Mouse (Mus musculus) mouse trophoblast stem cell (cell line): Measurements from ENCODE around the gene Clca3a1.
"Not testable (repeated sequence)": the region's sequence is repeated elsewhere in the genome, so short reads cannot be mapped to it uniquely, and the experiment has no call there.

Experiments used
- in situ Hi-C, 2 experiments: fragments of 300-500 bp; cut with MseI, MboI; formaldehyde crosslinking; loops; 2 replicates in 1 of 2; 3 replicates in 1 of 2; pipeline ENCODE4 v1.15.1; 2025

Gene Clca3a1

GRCm38 (mm10) chr3:144760592-144761309 lies at the start of gene Clca3a1:
Gene Clca3a1, minus strand, starts transcription at chr3:144760977.
- in situ Hi-C loops, result no loop called here

- in situ Hi-C loops, result not testable (repeated sequence)
These were observed 47.6 kb upstream of the Clca3a1 start for GRCm38 (mm10) chr3:144808153-144808925.

DNA sequence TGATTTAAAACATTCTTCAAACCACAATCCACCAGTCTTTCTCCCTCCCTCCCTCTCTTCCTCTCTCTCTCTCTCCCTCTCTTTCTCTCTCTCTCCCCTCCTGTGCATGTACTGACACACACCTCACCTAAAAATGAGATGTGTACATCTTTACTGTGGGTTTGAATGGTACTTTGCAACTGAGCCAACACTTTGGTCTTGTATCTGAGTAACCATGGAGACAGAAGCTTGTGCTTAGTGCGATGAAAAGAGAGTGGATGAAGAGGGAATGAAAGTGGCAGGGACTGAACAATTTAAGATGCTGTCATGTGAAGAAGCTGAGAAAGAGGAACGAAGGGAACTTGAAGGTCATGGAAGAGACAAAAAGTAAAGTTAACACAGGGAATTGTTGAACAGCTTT lies 45.8 kb upstream of the Clca3a1 start:
- in situ Hi-C loops, result not testable (repeated sequence)

DNA sequence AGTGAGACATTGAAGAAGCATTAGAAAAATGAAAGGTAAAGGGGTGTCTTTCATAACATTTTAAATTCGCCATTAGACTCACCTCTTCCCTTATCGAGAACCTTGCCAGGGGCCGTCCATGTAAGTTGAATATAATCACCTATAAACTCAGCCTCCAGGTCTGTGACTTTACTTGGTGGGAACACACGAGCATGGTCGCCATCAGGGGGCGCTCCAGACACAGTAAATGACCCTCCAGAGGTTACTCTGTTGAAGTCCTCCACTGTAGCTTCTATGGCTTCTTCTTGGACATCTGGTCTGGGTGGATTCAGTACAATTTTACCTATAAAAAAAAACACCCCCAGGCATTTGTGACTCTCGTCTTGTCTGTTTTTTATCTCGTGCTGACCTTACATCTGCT lies 41.1 kb upstream of the Clca3a1 start:
- in situ Hi-C loops, result no loop called here

DNA sequence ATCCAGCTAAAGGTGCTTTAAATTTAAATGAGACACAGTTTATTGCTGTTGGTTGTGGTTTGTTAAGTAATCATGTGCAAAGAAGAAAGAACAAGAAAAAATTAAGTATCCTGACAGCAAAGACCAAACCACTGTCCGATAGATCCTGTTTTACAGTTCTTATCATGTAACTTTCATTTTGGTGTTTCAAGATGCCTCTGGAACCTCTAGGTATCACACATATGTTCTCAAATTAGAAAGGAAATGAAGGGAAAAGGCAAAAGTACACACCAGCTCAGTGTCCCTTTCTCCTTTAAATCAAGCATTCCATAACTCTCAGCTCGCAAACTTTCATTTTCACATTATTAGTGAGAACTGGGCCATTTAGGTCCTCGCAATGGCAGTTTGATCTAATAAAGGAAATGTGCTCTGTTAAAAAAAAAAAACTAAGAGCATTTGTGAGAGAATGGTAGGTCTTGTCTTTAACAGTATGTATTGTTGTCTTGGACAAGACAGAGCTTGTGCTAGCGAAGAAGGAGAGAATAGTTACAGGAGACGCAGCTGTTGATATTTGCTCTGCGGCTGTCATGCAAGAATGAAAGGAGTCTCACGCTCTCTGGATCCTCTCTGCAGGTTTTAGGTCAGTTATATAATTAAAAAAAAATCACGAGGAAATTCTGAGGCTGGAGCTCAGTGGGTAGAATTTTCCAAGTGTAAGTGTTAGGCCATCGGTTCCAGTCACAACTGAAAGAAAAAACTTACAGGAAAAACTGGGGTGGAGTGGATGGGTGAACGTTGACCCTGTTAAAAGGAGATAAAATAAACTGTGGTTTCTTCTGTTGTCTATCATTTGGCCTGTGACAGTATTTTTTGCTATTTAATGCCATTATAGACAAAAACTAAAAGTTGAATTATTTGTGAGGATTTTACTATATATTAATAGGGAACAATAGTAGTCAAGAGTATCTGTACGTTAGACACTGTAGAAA lies 24.7 kb upstream of the Clca3a1 start:
- in situ Hi-C loops, result no loop called here

DNA sequence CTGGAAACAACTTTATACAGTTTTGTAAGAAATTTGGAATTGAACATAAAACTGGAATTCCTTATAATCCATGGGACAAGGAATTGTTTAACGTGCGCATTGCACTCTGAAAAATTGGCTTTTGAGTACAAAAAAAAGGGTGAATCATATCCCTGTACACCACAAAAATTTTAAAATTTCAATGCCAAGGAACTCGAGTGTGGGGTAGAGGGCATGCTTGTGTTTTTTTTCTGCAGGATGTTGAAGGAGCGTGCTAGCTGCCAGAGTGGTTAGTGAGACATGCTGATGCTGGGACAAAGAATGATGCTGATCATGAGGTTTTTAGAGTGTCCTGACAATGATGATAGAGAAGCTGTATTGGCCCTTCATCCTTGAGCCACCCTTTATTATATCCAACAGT lies 4.4 kb upstream of the Clca3a1 start:
- in situ Hi-C loops, result no loop called here

- in situ Hi-C loops, result no loop called here
These were observed 677 bp upstream of the Clca3a1 start for GRCm38 (mm10) chr3:144761454-144761853.

GRCm38 (mm10) chr3:144759719-144760118 lies 1.1 kb downstream of the Clca3a1 start:
- in situ Hi-C loops, result no loop called here

DNA sequence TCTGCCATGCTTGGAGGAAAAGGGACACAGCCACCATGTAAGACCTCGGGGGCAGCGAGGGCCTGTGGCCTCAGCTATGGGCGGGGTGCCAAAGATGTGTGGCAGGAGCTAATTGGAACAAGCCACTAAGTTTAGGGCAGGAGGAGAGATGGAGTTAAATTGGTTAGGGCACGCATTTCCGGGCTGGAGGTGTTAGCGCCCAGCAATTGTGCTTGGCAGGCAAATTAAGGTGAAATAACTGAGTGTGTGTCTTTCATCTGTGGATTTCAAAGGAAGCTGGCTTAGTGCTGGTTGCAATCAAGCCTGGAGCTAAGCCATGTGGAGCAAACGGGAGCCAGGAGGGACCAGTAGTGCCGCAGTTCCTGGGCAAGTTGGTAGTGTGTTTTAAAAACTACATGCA lies 4.7 kb downstream of the Clca3a1 start:
- in situ Hi-C loops, result not testable (repeated sequence)

- in situ Hi-C loops, result no loop called here
These were observed 7.7 kb downstream of the Clca3a1 start for GRCm38 (mm10) chr3:144753120-144753519.

- in situ Hi-C loops, result not testable (repeated sequence)
These were observed 11.5 kb downstream of the Clca3a1 start for GRCm38 (mm10) chr3:144749062-144749963.

DNA sequence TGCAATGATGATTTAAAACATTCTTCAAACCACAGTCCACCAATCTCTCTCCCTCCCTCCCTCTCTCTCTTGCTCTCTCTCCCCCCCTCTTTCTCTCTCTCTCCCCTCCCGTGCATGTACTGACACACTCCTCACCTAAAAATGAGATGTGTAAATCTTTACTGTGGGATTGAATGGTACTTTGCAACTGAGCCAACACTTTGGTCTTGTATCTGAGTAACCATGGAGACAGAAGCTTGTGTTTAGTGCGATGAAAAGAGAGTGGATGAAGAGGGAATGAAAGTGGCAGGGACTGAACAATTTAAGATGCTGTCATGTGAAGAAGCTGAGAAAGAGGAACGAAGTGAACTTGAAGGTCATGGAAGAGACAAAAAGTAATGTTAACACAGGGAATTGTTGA lies 13.1 kb downstream of the Clca3a1 start:
- in situ Hi-C loops, result not testable (repeated sequence)

DNA sequence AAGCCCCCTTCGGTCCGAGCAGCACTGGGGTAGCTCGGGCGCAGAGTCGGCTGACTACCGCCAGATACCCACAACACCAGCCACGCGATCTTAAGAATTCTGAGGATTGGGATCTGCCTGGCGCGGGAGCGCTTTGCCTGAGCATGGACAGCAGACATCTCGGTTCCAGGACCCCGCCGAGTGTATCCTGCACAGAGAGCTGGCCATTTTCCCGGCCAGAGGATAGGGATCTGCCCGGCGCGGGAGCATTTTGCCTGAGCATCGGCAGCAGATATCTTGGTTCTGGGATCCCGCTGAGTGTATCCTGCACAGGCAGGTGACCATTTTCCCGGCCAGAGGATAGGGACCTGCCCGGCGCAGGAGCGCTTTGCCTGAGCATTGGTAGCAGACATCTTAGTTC lies 22.4 kb downstream of the Clca3a1 start:
- in situ Hi-C loops, result not testable (repeated sequence)

GRCm38 (mm10) chr3:144736831-144737230 lies 23.9 kb downstream of the Clca3a1 start:
- in situ Hi-C loops, result no loop called here

GRCm38 (mm10) chr3:144723455-144723854 lies 37.3 kb downstream of the Clca3a1 start:
- in situ Hi-C loops, result no loop called here

DNA sequence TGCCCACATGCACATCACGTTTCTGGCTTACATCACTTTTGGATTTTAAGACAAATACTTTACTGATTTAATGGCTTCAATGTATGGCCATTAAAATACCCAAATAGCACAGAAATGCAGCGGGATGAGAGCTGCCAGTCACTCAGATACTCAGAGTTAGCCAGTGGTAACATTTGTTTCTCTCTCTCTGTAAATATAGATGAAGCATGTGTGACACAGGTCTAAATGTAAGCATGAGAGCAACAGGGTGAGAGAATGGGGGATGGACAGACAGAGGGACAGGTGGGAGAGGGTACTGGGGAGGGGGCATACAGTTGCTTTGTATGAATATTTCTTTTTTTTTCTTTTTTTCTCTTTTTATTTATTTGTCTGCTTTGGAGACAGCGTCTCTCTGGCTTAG lies 38.2 kb downstream of the Clca3a1 start:
- in situ Hi-C loops, result not testable (repeated sequence)

DNA sequence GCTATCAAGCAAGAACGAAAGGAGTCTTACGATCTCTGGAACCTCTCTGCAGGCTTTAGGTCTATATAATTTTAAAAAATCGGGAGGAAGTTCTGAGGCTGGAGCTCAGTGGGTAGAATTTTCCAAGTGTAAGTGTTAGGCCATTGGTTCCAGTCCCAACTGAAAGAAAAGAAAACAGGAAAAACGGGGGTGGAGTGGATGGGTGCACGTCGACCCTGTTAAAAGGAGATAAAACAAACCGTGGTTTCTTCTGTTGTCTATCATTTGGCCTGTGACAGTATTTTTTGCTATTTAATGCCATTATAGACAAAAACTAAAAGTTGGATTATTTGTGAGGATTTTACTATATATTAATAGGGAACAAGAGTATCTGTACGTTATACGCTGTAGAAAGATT lies 38.9 kb downstream of the Clca3a1 start:
- in situ Hi-C loops, result no loop called here

DNA sequence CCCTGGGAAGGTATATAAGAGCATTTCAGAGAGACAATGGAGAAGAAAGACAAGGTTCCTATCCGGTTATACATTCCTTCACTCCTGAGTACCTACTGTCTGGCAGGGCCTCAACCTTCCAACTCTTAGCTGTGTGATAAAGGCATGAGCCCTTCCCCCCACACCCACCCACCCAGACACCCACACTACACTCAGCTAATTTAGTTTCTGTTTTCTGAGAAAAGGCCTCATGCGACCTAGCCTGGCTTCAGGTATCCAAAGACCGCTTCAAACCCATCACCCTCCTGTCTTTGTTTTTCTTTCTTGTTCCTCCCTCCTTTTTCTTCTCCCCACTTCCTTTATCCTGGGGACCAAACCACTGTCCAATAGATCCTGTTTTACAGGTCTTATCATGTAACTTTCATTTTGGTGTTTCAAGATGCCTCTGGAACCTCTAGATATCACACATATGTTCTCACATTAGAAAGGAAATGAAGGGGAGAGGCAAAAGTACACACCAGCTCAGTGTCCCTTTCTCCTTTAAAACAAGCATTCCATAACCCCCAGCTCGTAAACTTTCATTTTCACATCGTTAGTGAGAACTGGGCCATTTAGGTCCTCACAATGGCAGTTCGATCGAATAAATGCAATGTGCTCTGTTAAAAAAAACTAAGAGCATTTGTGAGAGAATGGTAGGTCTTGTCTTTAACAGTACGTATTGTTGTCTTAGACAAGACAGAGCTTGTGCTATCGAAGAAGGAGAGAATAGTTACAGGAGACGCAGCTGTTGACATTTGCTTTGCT lies 39.5 kb downstream of the Clca3a1 start:
- in situ Hi-C loops, result no loop called here

DNA sequence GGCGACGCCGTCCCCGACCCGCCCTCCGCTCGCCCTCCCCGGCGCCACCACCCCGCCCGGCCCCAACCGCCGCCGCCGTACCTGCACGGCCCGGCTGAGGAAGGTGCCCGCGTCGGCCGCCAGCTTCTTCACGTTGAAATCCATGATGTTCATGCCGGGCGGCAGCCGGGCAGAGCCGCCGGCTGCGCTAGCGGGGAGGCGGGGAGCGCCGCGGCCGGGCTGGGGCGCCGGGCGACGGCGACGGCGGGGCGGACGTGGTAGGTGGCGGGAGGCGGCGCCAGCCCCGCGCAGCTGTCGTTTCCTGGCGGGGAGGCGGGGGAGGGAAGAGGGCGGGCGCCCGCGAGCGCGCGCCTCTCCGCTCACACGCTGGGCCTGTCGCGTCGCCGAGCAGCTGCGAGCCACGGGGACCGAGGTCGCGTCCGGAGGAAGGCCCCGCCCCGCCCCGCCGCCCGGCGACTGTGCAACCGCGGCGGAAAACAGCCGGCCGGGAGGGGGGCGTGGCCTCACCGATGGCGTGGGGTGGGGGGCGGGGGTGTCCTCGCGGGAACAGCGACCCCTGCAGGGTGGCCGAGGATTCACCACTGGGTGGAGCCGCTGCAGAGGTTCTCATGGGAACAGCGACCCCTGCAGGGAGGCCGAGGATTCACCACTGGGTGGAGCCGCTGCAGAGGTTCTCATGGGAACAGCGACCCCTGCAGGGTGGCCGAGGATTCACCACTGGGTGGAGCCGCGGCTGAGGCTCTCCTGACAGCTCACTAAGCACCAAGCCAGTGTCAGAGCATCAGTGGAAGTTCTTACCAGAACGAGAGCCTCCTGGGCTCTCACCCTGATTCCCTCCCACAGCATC lies 40.7 kb downstream of the Clca3a1 start, which contains the start of gene Sh3glb1:
Gene Sh3glb1, minus strand, starts transcription at position 435 of the 847 bp plus-strand sequence.
- in situ Hi-C loops, result no loop called here
